Mouse (Mus musculus) CH12.LX (cell line): ENCODE data around the gene Ttc7b. TPM values are rescaled to one million over a fixed set of nuclear protein-coding genes. Genes with fewer than 3 reads are reported as not detected.
A peak's percentile ranks its signal among the peaks of the same experiment; 100 is the strongest.

Experiments used
- DNase-seq: peaks from one replicate; pipeline ENCODE4 v3.0.0-alpha.2; 2013; ENCODE audit errors: extremely low read depth
- H3K27ac ChIP-seq: 2 replicates; pipeline ENCODE4 v1.5.1; 2012; ENCODE audit warnings: low read depth, mild to moderate bottlenecking, control low read depth, moderate library complexity; ENCODE audit not compliant: insufficient read depth
- H3K27me3 ChIP-seq: replicated peaks from 2 replicates; pipeline ENCODE3; 2012; ENCODE audit warnings: inconsistent platforms
- H3K36me3 ChIP-seq, 2 experiments: replicated peaks in 1 of 2; 2 replicates each; pipeline versions ENCODE3 to v1.6.1; 2012; ENCODE audit warnings: inconsistent platforms in 1 of 2, low read length in 1 of 2, mild to moderate bottlenecking in 1 of 2, mixed read lengths in 1 of 2, moderate library complexity in 1 of 2; ENCODE audit not compliant: control insufficient read depth in 1 of 2, insufficient read depth in 1 of 2
- H3K4me1 ChIP-seq, 2 experiments: 2 replicates each; pipeline ENCODE4 v1.6.1; 2012; ENCODE audit warnings: inconsistent platforms in 1 of 2, moderate library complexity in 1 of 2; ENCODE audit not compliant: insufficient read depth in 2 of 2, control insufficient read depth in 1 of 2
- H3K4me2 ChIP-seq: 2 replicates; pipeline ENCODE4 v1.6.1; 2012; ENCODE audit warnings: low read depth, mild to moderate bottlenecking, control low read depth; ENCODE audit not compliant: poor library complexity, insufficient read depth, severe bottlenecking
- H3K4me3 ChIP-seq, 3 experiments: fragments of 150-350 bp in 1 of 3; sonication (generic) in 1 of 3; replicated peaks in 1 of 3; 2 replicates each; pipeline versions ENCODE3 to v1.5.1; 2011 to 2012; ENCODE audit warnings: low read depth in 2 of 3, low read length in 2 of 3, mild to moderate bottlenecking in 2 of 3, moderate library complexity in 2 of 3, control low read depth in 1 of 3, improper control_type of control experiment in 1 of 3, inconsistent platforms in 1 of 3, mixed read lengths in 1 of 3; ENCODE audit not compliant: poor library complexity in 1 of 3
- H3K79me2 ChIP-seq: replicated peaks from 2 replicates; pipeline ENCODE4 v1.6.1; 2012; ENCODE audit warnings: mild to moderate bottlenecking, moderate library complexity; ENCODE audit not compliant: control insufficient read depth, poor library complexity, insufficient read depth, severe bottlenecking; ENCODE audit errors: extremely low read depth
- H3K9ac ChIP-seq: 2 replicates; pipeline ENCODE4 v1.6.1; 2012; ENCODE audit warnings: low read depth, mild to moderate bottlenecking, control low read depth, moderate library complexity; ENCODE audit not compliant: insufficient read depth
- H3K9me3 ChIP-seq: replicated peaks from 2 replicates; pipeline ENCODE3; 2012; ENCODE audit warnings: low read length, inconsistent platforms, mixed read lengths
- BHLHE40 ChIP-seq: IDR thresholded peaks from 2 replicates; pipeline ENCODE4 v1.6.1; 2011; ENCODE audit warnings: mild to moderate bottlenecking, low read depth, low read length, improper control_type of control experiment
- CHD2 ChIP-seq: IDR thresholded peaks from 2 replicates; pipeline ENCODE4 v1.6.1; 2011; ENCODE audit warnings: low read length, improper control_type of control experiment
- ELF1 ChIP-seq: IDR thresholded peaks from 2 replicates; pipeline ENCODE4 v1.6.1; 2014; ENCODE audit warnings: low read depth, mild to moderate bottlenecking, inconsistent platforms, low read length, improper control_type of control experiment
- IRF4 ChIP-seq: IDR thresholded peaks from 2 replicates; pipeline ENCODE4 v1.6.1; 2014; ENCODE audit warnings: low read depth, mild to moderate bottlenecking, inconsistent platforms, low read length, improper control_type of control experiment
- JUND ChIP-seq: conservative IDR thresholded peaks from 2 replicates; pipeline ENCODE4 v1.6.1; 2011; ENCODE audit warnings: low read depth, low read length, improper control_type of control experiment
- MAFK ChIP-seq: IDR thresholded peaks from 2 replicates; pipeline ENCODE4 v1.6.1; 2011; ENCODE audit warnings: low read length, improper control_type of control experiment; ENCODE audit not compliant: insufficient replicate concordance
- MAX ChIP-seq: IDR thresholded peaks from 2 replicates; pipeline ENCODE4 v1.6.1; 2011; ENCODE audit warnings: low read length, improper control_type of control experiment
- NELFE ChIP-seq: IDR thresholded peaks from 2 replicates; pipeline ENCODE4 v1.6.1; 2011; ENCODE audit warnings: low read depth, low read length, improper control_type of control experiment
- RAD21 ChIP-seq: IDR thresholded peaks from 2 replicates; pipeline ENCODE4 v1.6.1; 2011; ENCODE audit warnings: low read depth, mild to moderate bottlenecking, low read length, improper control_type of control experiment, moderate library complexity
- USF2 ChIP-seq: conservative IDR thresholded peaks from 2 replicates; pipeline ENCODE4 v1.6.1; 2011; ENCODE audit warnings: low read depth, low read length, improper control_type of control experiment
- ZNF384 ChIP-seq: IDR thresholded peaks from 2 replicates; pipeline ENCODE4 v1.6.1; 2012; ENCODE audit warnings: low read depth, low read length, improper control_type of control experiment, inconsistent platforms
- dilution Hi-C: fragments of 300-500 bp; cut with MboI; formaldehyde crosslinking; loops from 2 replicates; pipeline ENCODE4 v1.14.3; 2020; ENCODE audit warnings: low sequenced_read_pairs; ENCODE audit not compliant: extremely low pct_unique_long_range_greater_than_20kb, extremely low pct_ligation_motif_present
- in situ Hi-C: fragments of 300-500 bp; cut with MboI; formaldehyde crosslinking; loops from 3 replicates; pipeline ENCODE4 v1.14.3; 2019; ENCODE audit warnings: low sequenced_read_pairs, low pct_ligation_motif_present, low pct_unique_long_range_greater_than_20kb, mixed read lengths
- polyA plus RNA-seq: library from polyadenylated mRNA; unstranded; fragments of >175 nt; gene quantifications from 2 replicates; pipeline ENCODE4 v1.2.1, GENCODE M21; 2012; ENCODE audit warnings: low read depth; ENCODE audit not compliant: insufficient read length
- total RNA-seq, 2 experiments: library from RNA; depleted of rRNA; stranded (reverse); fragments of 300-350 nt in 1 of 2; fragments of >200 nt in 1 of 2; gene quantifications; 2 replicates each; pipeline ENCODE4 v1.2.3; 2012 to 2014

Gene Ttc7b
- total and polyA plus RNA-seq, 3 experiments: 7.8 to 18.3 (median 12.7) TPM

DNA sequence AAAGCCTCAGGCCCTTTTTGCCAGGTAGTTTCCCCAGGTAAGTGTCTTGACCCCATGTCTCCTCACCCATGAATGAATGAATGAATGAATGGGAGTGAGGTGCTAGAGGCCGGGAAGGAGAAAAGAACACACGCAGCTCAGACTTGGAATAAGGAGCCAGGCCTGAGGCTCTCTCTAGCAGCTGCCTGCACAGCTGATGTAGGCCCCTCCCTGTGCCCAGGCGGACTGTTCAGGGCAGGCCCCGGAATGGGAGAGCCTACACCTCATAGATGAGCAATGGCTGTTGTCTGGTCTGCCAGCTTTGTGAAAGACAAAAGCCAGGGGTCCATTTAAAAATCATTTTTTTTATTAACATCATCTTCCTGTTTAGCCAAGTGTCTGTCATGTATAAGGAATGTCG, 220.2 kb downstream of the Ttc7b start:
- in situ Hi-C loops: no loop called here
- no peak overlapping the region for H3K4me3 ChIP-seq
- no peak overlapping the region for H3K27ac ChIP-seq
- H3K36me3 ChIP-seq: peaks cover 0 to 18% of the 10 kb centered on the region in 2 experiments
- H3K9ac ChIP-seq: no peak overlapping the region
- no peaks in the 10 kb centered on the region for H3K9me3 ChIP-seq
- H3K4me1 ChIP-seq: peaks cover 15 to 35% of the 10 kb centered on the region in 2 experiments
- no peak for DNase-seq
- dilution Hi-C loops: no loop called here
- H3K4me2 ChIP-seq: no peak overlapping the region
- H3K79me2 ChIP-seq: no peaks in the 10 kb centered on the region
- no peaks in the 10 kb centered on the region for H3K27me3 ChIP-seq
- TF ChIP-seq USF2 (no peak), ELF1 (no peak), RAD21 (no peak), CHD2 (no peak)

DNA sequence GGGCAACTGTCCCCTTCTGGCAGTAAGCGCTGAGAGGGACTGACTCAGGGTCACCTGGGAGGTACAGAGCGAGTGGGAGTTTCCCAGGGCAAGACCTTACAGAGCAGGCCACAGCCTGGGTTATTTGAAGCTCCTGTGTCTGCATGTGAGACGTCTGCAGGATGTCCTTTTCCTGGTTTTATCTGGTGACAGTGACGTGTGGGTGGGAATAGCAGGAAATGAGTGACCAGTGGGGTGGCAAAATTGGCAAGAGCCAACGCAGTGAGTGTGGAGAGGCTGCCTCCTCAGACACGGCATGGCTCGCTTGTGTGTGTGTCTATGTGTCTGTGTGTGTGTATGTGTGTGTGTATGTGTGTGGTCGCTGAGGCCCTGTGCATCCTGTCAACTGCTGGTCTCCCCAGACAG, 221.3 kb downstream of the Ttc7b start:
- H3K27me3 ChIP-seq: no peaks in the 10 kb centered on the region
- no peak overlapping the region for H3K4me2 ChIP-seq
- no peaks in the 10 kb centered on the region for H3K79me2 ChIP-seq
- H3K4me3 ChIP-seq: peak overlapping the region in 1 of 3 experiments; percentile 4
- peaks cover 15 to 33% of the 10 kb centered on the region in 2 experiments for H3K4me1 ChIP-seq
- H3K9me3 ChIP-seq: peaks cover 5% of the 10 kb centered on the region
- no peak overlapping the region for H3K9ac ChIP-seq
- peak overlapping the region; percentile 27; the same call in 1 of the 2 replicates for H3K27ac ChIP-seq
- DNase-seq: no peak
- dilution Hi-C loops: no loop called here
- peaks cover 0 to 16% of the 10 kb centered on the region in 2 experiments for H3K36me3 ChIP-seq
- peak; percentile 51 for TF ChIP-seq BHLHE40
- no peak for TF ChIP-seq ZNF384
- TF ChIP-seq IRF4: peak; percentile 66; the same call in 1 of the 2 replicates
- TF ChIP-seq CHD2: no peak
- TF ChIP-seq USF2: no peak
- no peak for TF ChIP-seq JUND
- peak; percentile 46; the same call in 1 of the 2 replicates for TF ChIP-seq ELF1
- in situ Hi-C loops: no loop called here

DNA sequence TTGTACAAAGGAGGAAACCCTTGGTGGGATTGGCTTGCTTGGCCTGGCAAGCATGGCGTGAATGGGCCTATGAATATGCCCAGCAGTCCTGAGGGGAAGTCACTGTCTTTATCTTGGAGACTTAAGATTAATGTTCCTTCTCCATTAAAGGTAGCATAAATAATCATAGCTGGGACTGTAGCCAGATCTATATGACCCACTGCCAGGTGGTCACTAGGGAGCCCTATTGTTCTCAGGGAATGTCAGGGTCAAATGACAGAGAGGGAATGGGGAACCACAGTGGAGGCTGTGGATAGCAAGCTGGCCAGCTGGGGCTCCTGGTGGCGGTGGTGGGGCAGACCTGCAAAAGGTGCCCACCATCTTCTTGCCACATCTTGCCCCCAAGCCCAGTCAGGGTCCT, 221.8 kb downstream of the Ttc7b start:
- Histone ChIP-seq H3K4me2 (no peak overlapping the region), H3K9ac (no peak overlapping the region), H3K4me3 (no peak overlapping the region), H3K27ac (no peak overlapping the region), H3K9me3 (peaks cover 7% of the 10 kb centered on the region), H3K27me3 (no peaks in the 10 kb centered on the region), H3K79me2 (no peaks in the 10 kb centered on the region), H3K36me3 (peaks cover 0 to 16% of the 10 kb centered on the region in 2 experiments), H3K4me1 (peaks cover 15 to 28% of the 10 kb centered on the region in 2 experiments)
- DNase-seq: no peak
- in situ Hi-C loops: no loop called here
- no peak for TF ChIP-seq MAX
- no peak for TF ChIP-seq RAD21
- TF ChIP-seq NELFE: no peak
- TF ChIP-seq MAFK: no peak
- TF ChIP-seq IRF4: no peak
- dilution Hi-C loops: no loop called here
